Mouse (Mus musculus): ENCODE data around the gene Scyl1. TPM values are rescaled to one million over a fixed set of nuclear protein-coding genes. Genes with fewer than 3 reads are reported as not detected.
"Not testable (repeated sequence)": the region's sequence is repeated elsewhere in the genome, so short reads cannot be mapped to it uniquely, and the experiment has no call there.

The Scyl1 gene
- 64.9 and 70.0 TPM in 2 replicates for polyA plus RNA-seq (2015; fragmentation: Nextera tagmentation; extraction: Ambion mirVana)

DNA sequence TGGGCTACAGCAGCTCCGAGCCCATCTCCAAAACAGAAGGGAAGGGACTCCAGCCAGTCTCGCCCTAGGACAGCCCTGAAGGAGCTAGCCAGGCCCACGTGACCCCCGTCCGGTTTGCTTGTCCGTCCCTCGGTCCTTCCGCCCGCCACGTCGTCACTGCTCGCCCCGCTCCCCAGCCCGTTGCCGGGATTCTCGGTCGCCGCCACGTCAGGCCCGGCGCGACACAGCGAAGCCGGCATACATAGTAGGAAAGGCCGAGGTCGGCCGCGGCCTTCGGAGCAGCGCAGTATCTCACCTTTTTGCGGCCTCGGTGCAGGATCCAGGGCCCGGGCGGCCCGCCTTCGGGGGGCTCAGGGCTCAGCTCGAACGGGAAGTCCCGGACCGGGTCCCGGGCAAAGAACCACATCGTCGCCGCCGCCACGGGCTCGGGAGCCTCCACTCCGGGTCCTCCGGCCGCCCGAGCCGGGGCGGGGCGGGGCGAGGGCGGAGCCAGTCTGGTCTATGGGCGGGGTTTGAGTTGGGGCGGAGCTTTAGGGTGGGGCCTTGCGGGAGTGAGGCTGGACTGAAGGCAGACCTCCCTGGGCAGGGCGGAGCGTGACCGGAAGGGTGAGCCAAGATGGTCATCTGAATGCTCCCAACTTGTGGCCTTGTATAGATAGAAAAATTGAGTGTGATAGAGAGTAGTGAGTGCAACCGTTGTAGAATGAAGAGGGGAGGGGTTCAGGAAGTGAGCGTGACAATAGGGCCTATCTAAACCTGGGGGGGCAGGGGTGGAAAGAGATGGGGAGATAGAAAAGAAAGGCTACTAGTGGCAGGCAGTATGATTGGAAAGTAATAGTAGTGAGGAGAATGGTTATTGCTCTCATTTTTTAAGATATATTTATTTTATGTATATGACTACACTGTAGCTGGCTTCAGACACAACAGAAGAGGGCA lies at the start of gene Scyl1:
Gene Scyl1 (minus strand): TSS at position 495 of the 936 bp plus-strand sequence.
- Histone ChIP-seq H3K9me3 (no peaks in the 10 kb centered on the region), H3K27me3 (no peaks in the 10 kb centered on the region), H3K4me2 (replicated peaks) (peak within 1 kb of the TSS; percentile 85), H3K4me3 (replicated peaks) (peak within 1 kb of the TSS; percentile 74), H3K4me1 (replicated peaks) (peaks cover 22% of the 10 kb centered on the region), H3K9ac (replicated peaks) (peak within 1 kb of the TSS; percentile 91), H3K27ac (peak within 1 kb of the TSS; percentile 80), H3K36me3 (peaks cover 33% of the 10 kb centered on the region)
- ATAC-seq = peak; percentile 94
- whole genome bisulfite sequencing = under 1% methylated on average over 64 of the region's 64 CpGs

DNA sequence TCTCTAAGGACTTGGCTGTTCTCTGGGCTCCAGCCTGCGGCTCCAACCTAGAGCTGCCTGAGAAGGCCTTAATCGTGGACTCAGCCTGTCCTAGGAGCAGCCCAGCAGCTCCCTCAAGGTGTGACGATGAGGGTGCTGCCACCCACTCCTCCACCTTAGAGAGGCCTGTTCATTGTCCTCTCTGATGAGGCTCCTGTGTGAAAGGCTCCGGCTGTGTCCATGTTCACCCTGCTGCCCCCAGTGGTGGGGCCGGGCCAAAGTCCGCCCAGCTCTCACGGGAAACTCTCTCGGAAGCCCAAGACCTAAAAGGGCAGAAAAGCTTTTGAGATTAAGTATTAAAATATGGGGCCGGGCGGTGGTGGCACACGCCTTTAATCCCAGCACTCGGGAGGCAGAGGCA lies 48.3 kb upstream of the Scyl1 start:
- Histone ChIP-seq H3K36me3 (no peaks in the 10 kb centered on the region), H3K4me2 (replicated peaks) (no peak overlapping the region), H3K4me1 (replicated peaks) (peaks cover 25% of the 10 kb centered on the region), H3K9me3 (no peaks in the 10 kb centered on the region), H3K9ac (replicated peaks) (no peak overlapping the region), H3K27ac (no peak overlapping the region), H3K27me3 (no peaks in the 10 kb centered on the region), H3K4me3 (replicated peaks) (no peak overlapping the region)
- ATAC-seq = no peak
- WGBS = 44% methylated on average over 12 of the region's 12 CpGs

DNA sequence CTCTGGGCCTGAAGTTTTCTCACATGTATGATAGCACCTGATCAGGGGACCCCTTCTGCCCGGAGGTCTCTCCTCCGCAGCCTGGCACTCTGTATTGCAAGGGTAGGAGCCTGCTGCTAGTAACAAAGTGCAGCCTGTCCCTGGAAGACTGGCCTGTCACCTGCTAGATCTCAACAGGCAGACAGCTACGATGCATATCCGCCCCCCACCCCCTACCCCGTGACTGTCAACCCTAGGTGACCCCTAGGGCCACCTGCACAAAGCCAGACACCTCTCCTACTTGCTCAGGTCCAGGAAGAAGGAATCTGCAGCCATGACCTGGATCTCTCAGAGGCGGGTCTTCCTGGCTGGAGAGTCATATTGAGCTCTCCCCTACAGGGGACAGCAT lies 47.4 kb upstream of the Scyl1 start:
- Histone ChIP-seq H3K9ac (replicated peaks) (no peak overlapping the region), H3K9me3 (no peaks in the 10 kb centered on the region), H3K4me3 (replicated peaks) (no peak overlapping the region), H3K27ac (0 out of 2 replicates have a peak overlapping the region, but pooled peaks have one; percentile 39), H3K4me1 (replicated peaks) (peaks cover 25% of the 10 kb centered on the region), H3K27me3 (no peaks in the 10 kb centered on the region), H3K36me3 (no peaks in the 10 kb centered on the region), H3K4me2 (replicated peaks) (no peak overlapping the region)
- no peak for ATAC-seq
- 81% methylated on average over 6 of the region's 6 CpGs for WGBS

DNA sequence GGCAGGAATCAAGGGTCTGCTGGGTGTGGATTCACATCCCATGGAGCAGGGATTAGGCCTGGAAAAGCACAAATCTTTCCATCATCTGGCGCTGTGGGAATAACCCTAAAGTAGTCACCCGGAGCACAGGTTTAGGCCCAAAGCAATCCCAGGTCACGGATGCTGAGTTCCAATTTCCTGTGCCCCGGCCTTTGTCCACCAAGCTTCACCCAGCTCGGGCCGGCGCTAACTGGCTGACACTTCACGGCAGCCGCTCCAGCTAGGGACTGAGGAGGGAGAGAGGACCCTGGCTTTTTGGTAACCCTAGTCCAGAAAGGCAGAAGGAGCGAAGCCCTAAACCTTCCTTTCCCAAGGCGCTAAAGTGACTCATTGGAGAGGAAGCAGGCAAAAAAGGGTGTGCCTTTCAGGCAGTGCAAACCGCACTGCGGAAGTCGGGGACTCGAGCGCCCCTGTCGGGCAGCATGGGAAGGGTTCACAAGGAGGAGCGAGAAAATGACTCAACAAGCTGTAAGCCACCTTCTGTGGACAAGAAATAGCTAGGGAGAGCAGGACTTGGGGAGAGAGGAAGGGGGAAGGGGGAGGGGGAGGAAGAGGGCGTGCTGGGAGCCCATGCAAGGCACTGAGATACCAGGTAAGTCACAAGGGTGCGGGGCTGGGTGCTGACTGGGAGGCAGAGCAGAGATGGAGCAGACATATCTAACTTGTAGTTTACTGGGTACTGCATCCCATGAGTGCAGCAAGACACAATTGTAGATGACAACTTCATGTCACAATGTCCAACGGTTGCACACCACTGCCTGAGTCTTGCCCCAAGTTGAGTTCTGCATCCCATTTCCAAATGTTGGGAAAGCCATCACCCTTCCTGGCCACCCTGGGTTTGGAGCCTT lies 46.7 kb upstream of the Scyl1 start:
- ATAC-seq = peak; percentile 71
- Histone ChIP-seq H3K36me3 (no peaks in the 10 kb centered on the region), H3K4me2 (replicated peaks) (peak overlapping the region; percentile 47), H3K27ac (peak overlapping the region; percentile 79), H3K4me3 (replicated peaks) (peak overlapping the region; percentile 22; the same call in 1 of the 2 replicates), H3K9me3 (no peaks in the 10 kb centered on the region), H3K9ac (replicated peaks) (peak overlapping the region; percentile 60), H3K4me1 (replicated peaks) (peaks cover 20% of the 10 kb centered on the region), H3K27me3 (no peaks in the 10 kb centered on the region)
- WGBS = 19% methylated on average over 21 of the region's 21 CpGs

DNA sequence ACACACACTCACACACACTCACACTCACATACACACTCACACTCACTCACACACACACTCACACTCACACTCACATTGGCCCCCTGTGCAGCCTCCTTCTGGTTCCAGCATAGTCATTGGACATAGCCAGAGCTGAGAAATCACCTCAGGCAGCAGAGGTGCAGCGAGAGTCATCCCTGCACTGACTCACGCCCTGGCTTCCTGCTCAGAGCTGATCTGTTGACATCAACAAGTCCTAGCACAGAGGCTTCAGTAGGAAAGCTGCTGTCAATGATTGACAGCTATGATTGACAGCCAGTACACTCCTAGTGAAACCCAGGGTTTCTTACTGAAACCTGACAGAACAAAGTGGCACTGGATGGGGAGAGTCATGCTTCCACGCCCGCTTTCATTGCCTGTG lies 44.7 kb upstream of the Scyl1 start:
- Histone ChIP-seq H3K36me3 (no peaks in the 10 kb centered on the region), H3K27me3 (no peaks in the 10 kb centered on the region), H3K27ac (no peak overlapping the region; the same call in 1 of the 2 replicates), H3K4me1 (replicated peaks) (peaks cover 29% of the 10 kb centered on the region), H3K4me3 (replicated peaks) (no peak overlapping the region), H3K4me2 (replicated peaks) (no peak overlapping the region), H3K9me3 (no peaks in the 10 kb centered on the region), H3K9ac (replicated peaks) (no peak overlapping the region)
- 79% methylated on average over 4 of the region's 4 CpGs for WGBS
- ATAC-seq = no peak

DNA sequence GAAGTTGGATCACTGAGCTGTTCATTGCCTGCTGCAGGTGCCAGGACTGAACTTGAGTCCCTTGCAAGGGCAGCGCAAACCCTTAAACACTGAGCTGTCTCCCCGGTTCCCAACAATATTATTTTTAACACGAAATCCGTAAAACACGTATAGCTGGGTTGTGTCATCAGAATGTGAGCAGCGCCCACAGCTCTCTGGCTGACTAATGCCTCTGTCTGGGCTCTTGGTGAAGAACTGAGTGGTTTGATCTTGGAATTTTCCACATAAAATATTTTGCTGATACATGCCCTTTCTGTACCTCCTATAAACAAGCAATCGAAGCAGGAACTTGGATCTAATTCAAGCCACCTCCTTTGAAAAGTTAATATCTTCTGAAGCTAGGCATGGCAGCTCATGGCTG lies 43.8 kb upstream of the Scyl1 start:
- Histone ChIP-seq H3K9ac (replicated peaks) (no peak overlapping the region), H3K27me3 (no peaks in the 10 kb centered on the region), H3K4me3 (replicated peaks) (no peak overlapping the region), H3K27ac (no peak overlapping the region), H3K9me3 (no peaks in the 10 kb centered on the region), H3K4me2 (replicated peaks) (no peak overlapping the region), H3K36me3 (no peaks in the 10 kb centered on the region), H3K4me1 (replicated peaks) (peaks cover 38% of the 10 kb centered on the region)
- ATAC-seq = no peak
- 92% methylated on average over 7 of the region's 7 CpGs for WGBS

DNA sequence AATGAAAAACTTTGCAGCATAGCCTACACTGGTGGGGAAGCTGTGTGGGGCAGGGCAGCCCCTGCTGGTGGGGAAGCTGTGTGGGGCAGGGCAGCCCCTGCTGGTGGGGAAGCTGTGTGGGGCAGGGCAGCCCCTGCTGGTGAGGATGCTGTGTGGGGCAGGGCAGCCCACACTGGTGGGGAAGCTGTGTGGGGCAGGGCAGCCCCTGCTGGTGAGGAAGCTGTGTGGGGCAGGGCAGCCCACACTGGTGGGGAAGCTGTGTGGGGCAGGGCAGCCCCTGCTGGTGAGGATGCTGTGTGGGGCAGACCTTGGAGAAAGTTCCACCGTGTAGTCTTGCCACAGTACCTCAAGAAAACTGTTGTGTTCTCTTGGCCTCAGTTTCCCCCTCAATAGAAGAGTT lies 42.8 kb upstream of the Scyl1 start:
- ATAC-seq; H3K9ac ChIP-seq (replicated peaks); H3K4me3 ChIP-seq (replicated peaks); H3K9me3 ChIP-seq; H3K4me2 ChIP-seq (replicated peaks); H3K36me3 ChIP-seq; H3K27me3 ChIP-seq; H3K27ac ChIP-seq: not testable (repeated sequence)
- WGBS = 38% methylated on average over 1 of the region's 1 CpGs
- peaks cover 45% of the 10 kb centered on the region for H3K4me1 ChIP-seq (replicated peaks)

DNA sequence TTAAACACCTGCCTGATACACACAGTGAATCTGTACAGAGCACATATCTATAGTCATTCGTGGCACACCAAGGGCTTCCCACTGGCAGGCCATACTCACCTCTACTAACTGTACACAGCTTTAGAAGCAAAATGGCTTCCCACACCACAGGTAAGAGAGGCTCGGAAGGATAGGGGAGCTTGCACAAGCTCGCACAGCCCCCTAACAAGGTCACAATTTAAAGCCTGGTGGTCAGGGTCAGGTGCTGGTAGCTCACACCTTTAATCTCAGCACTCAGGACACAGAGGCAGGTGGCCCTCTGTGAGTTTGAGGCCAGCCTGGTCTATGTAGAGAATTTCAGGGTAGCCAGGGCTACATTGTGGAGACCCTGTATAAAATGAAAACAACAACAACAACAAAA lies 42.3 kb upstream of the Scyl1 start:
- H3K27me3 ChIP-seq = no peaks in the 10 kb centered on the region
- no peak overlapping the region for H3K9ac ChIP-seq (replicated peaks)
- H3K9me3 ChIP-seq = no peaks in the 10 kb centered on the region
- WGBS = 85% methylated on average over 3 of the region's 3 CpGs
- peaks cover 49% of the 10 kb centered on the region for H3K4me1 ChIP-seq (replicated peaks)
- H3K27ac ChIP-seq = no peak overlapping the region
- no peak overlapping the region for H3K4me3 ChIP-seq (replicated peaks)
- H3K36me3 ChIP-seq = no peaks in the 10 kb centered on the region
- no peak for ATAC-seq
- H3K4me2 ChIP-seq (replicated peaks) = no peak overlapping the region

DNA sequence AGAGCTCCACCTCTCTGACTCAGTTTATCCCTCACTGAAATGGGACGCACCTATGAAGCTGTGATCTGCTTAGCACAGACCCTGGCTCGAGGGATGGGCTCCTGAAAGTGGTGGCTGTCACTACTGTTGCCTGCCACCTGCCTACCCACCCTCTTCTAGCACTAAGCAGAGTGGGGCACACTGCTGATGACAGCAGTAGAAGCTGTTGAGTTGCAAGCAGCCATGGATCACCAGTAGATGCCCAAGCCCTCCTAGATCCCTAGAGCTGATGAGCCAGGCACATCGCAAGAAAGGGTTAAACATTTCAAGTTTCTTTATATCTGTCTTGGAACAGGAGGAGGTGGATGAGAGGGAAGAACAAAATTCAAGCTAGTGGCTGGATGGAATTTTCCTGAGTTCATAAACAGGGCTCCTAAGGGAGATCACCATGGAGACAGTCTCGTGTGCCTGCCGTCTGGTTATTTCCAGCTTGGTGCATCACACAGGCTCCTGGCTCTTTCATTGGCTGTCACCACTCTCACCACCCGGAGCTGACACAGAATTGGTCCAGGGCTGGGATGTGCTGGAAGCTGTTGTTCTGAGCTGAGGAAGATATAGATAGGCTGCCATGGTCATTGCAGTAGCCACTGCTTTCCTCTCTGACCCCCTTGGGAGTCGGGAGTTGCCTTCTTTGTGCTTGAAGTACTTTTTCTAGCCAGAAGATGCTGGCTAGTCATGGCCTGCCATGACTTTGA lies 40.7 kb upstream of the Scyl1 start:
- WGBS = 42% methylated on average over 7 of the region's 7 CpGs
- Histone ChIP-seq H3K4me1 (replicated peaks) (peaks cover 48% of the 10 kb centered on the region), H3K4me3 (replicated peaks) (no peak overlapping the region), H3K27ac (peak overlapping the region; percentile 94), H3K36me3 (no peaks in the 10 kb centered on the region), H3K9me3 (no peaks in the 10 kb centered on the region), H3K4me2 (replicated peaks) (peak overlapping the region; percentile 30), H3K27me3 (no peaks in the 10 kb centered on the region), H3K9ac (replicated peaks) (peak overlapping the region; percentile 36; the same call in 1 of the 2 replicates)
- peak; percentile 94 for ATAC-seq

DNA sequence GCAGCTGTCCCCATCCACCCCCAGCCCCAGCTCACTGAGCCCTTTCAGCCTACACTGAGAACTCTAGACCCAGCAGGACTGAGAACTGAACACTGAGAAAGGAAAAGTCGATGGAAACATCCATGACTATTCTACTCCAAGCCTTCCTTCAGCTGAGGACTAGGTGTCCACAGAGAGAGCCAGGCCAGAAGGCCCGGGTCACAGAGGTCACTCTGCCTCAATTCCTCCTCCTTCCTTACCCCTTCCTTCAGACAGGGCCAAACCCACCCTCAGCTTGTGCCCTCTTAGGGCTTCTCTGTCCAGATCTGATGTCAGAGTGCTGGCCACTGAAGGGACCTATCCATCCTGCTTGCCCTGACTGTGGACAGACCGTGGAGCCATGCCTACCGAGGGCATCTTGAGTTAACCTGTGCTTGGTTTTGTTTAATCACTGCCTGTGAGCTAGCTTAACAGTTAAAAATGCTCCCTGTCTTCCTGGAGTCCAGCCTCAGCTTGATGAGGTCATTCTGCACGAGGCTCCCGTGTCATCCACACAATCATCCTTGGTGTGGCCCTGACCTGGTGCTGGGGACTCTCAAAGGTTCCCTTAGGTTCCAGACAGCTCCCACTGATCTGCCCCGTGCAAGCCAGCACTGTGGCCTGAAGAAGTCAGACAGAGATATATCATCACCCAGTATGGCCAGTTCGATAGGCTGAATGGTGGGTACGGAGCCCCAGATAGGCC lies 39.8 kb upstream of the Scyl1 start:
- 85% methylated on average over 9 of the region's 9 CpGs for WGBS
- no peaks in the 10 kb centered on the region for H3K9me3 ChIP-seq
- ATAC-seq = no peak
- H3K4me3 ChIP-seq (replicated peaks) = no peak overlapping the region
- peaks cover 57% of the 10 kb centered on the region for H3K4me1 ChIP-seq (replicated peaks)
- H3K36me3 ChIP-seq = no peaks in the 10 kb centered on the region
- H3K9ac ChIP-seq (replicated peaks) = 0 out of 2 replicates have a peak overlapping the region, but pooled peaks have one; percentile 6
- H3K27ac ChIP-seq = peak overlapping the region; percentile 94
- no peak overlapping the region for H3K4me2 ChIP-seq (replicated peaks)
- H3K27me3 ChIP-seq = no peaks in the 10 kb centered on the region
